Mouse (Mus musculus) CH12.LX (cell line): ENCODE measurements around the gene Supv3l1.

Source experiments
- CHD1 ChIP-seq: IDR thresholded peaks from 2 replicates; pipeline ENCODE4 v1.6.1; 2012; ENCODE audit warnings: low read depth, low read length, improper control_type of control experiment, inconsistent platforms
- CHD2 ChIP-seq: IDR thresholded peaks from 2 replicates; pipeline ENCODE4 v1.6.1; 2011; ENCODE audit warnings: low read length, improper control_type of control experiment
- CTCF ChIP-seq, 2 experiments: IDR thresholded peaks in 1 of 2; conservative IDR thresholded peaks in 1 of 2; 2 replicates each; pipeline ENCODE4 v1.5.1; 2011 to 2012; ENCODE audit warnings: low read depth in 2 of 2, low read length in 2 of 2, improper control_type of control experiment in 1 of 2, inconsistent platforms in 1 of 2, mild to moderate bottlenecking in 1 of 2, moderate library complexity in 1 of 2
- ELF1 ChIP-seq: IDR thresholded peaks from 2 replicates; pipeline ENCODE4 v1.6.1; 2014; ENCODE audit warnings: low read depth, mild to moderate bottlenecking, inconsistent platforms, low read length, improper control_type of control experiment
- POLR2A ChIP-seq: IDR thresholded peaks from 2 replicates; pipeline ENCODE4 v1.6.1; 2011; ENCODE audit warnings: low read depth, mild to moderate bottlenecking, improper control_type of control experiment, low read length

DNA sequence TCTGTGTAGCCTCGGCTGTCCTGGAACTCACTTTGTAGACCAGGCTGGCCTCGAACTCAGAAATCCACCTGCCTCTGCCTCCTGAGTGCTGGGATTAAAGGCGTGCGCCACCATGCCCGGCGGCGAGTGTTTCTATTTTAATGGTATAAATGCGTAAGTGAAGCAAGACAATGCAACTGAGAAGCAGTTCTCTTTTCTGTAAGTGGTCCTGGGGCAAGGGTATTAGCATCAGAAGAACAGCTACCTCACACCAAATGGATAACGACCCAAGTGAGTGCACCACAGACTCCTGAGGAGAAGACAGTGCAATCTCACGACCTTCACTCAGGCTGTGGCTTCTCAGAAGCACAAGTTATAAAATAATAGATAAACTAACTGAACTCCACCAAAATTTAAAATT is 25.4 kb upstream of the Supv3l1 start:
- no peak for TF ChIP-seq POLR2A
- TF ChIP-seq CHD2 = no peak
- TF ChIP-seq ELF1 = no peak
- TF ChIP-seq CHD1 = no peak
- no peak for TF ChIP-seq CTCF (conservative IDR thresholded peaks at IDR 0.05 in 1 of 2, IDR thresholded peaks at IDR 0.05 in 1 of 2; ENCODE audit: low read depth in 2 of 2, low read length in 2 of 2)
